Mouse (Mus musculus): ENCODE measurements around the gene Lama5. TPM values are rescaled to one million over a fixed set of nuclear protein-coding genes. Genes with fewer than 3 reads are reported as not detected.
A peak's percentile ranks its signal among the peaks of the same experiment; 100 is the strongest.

The Lama5 gene
- polyA plus RNA-seq (2015; fragmentation: Nextera tagmentation; extraction: Ambion mirVana) = 1.6 and 2.6 TPM in 2 replicates

DNA sequence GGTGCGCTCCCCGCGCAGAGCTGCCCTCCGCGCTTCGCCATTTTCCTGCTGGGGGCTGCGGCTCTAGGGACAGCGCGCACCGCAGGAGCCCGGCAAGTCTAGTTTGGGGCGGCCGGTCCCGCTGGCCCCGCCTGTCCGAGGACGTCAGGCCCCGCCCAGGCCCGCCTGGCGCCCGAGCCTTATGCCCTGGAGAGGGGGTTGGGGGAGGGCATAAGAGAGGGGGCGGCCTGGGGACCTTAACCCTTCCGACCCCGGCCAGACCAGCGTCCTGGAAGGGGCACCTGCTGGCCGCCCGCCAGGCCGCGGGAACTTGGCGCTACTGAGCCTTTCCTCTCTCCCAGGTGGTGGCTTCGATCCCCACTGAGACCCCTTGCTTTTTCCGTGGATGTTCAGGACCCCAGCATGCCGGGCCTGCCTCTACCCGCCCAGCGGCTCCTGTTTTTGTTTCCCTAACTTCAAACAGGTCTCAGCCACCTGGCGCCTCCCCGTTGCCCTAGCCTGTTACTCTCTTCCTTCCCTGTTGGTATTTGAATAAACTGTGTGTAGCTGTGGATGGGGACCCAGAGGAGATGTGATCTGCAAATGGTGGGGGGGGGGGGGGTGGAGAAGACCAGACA, at the start of gene Lama5:
Gene Lama5 (minus strand): TSS at position 98 of the 617 bp plus-strand sequence.
- no peaks in the 10 kb centered on the region for H3K36me3 ChIP-seq (ENCODE audit: control insufficient read depth, insufficient read depth, low read length)
- no peak within 1 kb of the TSS for H3K27ac ChIP-seq (ENCODE audit: low read length)
- H3K4me2 ChIP-seq (ENCODE audit: low read length) = peak within 1 kb of the TSS; percentile 90
- no peaks in the 10 kb centered on the region for H3K9me3 ChIP-seq (replicated peaks; ENCODE audit: control insufficient read depth, low read length, poor library complexity, severe bottlenecking)
- peaks cover 31% of the 10 kb centered on the region for H3K27me3 ChIP-seq (ENCODE audit: control insufficient read depth, insufficient read depth, low read depth, low read length)
- peak within 1 kb of the TSS; percentile 56 for H3K9ac ChIP-seq (ENCODE audit: low read depth, low read length)
- peak within 1 kb of the TSS; percentile 57 for H3K4me3 ChIP-seq (ENCODE audit: low read depth, low read length)
- peaks cover 21% of the 10 kb centered on the region for H3K4me1 ChIP-seq (ENCODE audit: control insufficient read depth, insufficient read depth, low read length)
- WGBS = 0% methylated on average over 32 of the region's 37 CpGs
- ATAC-seq = peak; percentile 33

GRCm38 (mm10) chr2:180274523-180274922, 48.9 kb upstream of the Lama5 start:
- no peak overlapping the region for H3K4me2 ChIP-seq (ENCODE audit: low read length)
- H3K9ac ChIP-seq (ENCODE audit: low read depth, low read length) = no peak overlapping the region
- WGBS = 87% methylated on average over 2 of the region's 2 CpGs
- H3K4me3 ChIP-seq (ENCODE audit: low read depth, low read length) = no peak overlapping the region
- H3K27me3 ChIP-seq (ENCODE audit: control insufficient read depth, insufficient read depth, low read depth, low read length) = no peaks in the 10 kb centered on the region; the same call in 1 of the 2 replicates
- H3K9me3 ChIP-seq (replicated peaks; ENCODE audit: control insufficient read depth, low read length, poor library complexity, severe bottlenecking) = no peaks in the 10 kb centered on the region
- peaks cover 22% of the 10 kb centered on the region for H3K4me1 ChIP-seq (ENCODE audit: control insufficient read depth, insufficient read depth, low read length)
- H3K36me3 ChIP-seq (ENCODE audit: control insufficient read depth, insufficient read depth, low read length) = no peaks in the 10 kb centered on the region
- H3K27ac ChIP-seq (ENCODE audit: low read length) = no peak overlapping the region
- ATAC-seq = no peak

GRCm38 (mm10) chr2:180273394-180274244, 48.0 kb upstream of the Lama5 start, which contains the start of gene Cables2:
Gene Cables2, minus strand, starts transcription at chr2:180273496.
- WGBS = 8% methylated on average over 64 of the region's 68 CpGs
- Histone ChIP-seq H3K9me3 (replicated peaks; ENCODE audit: control insufficient read depth, low read length, poor library complexity, severe bottlenecking) (no peaks in the 10 kb centered on the region), H3K27me3 (ENCODE audit: control insufficient read depth, insufficient read depth, low read depth, low read length) (no peaks in the 10 kb centered on the region; the same call in 1 of the 2 replicates), H3K4me3 (ENCODE audit: low read depth, low read length) (peak within 1 kb of the TSS; percentile 90), H3K4me1 (ENCODE audit: control insufficient read depth, insufficient read depth, low read length) (peaks cover 22% of the 10 kb centered on the region), H3K36me3 (ENCODE audit: control insufficient read depth, insufficient read depth, low read length) (no peaks in the 10 kb centered on the region), H3K9ac (ENCODE audit: low read depth, low read length) (peak within 1 kb of the TSS; percentile 97), H3K27ac (ENCODE audit: low read length) (peak within 1 kb of the TSS; percentile 68), H3K4me2 (ENCODE audit: low read length) (peak within 1 kb of the TSS; percentile 93)
- ATAC-seq = peak; percentile 95

DNA sequence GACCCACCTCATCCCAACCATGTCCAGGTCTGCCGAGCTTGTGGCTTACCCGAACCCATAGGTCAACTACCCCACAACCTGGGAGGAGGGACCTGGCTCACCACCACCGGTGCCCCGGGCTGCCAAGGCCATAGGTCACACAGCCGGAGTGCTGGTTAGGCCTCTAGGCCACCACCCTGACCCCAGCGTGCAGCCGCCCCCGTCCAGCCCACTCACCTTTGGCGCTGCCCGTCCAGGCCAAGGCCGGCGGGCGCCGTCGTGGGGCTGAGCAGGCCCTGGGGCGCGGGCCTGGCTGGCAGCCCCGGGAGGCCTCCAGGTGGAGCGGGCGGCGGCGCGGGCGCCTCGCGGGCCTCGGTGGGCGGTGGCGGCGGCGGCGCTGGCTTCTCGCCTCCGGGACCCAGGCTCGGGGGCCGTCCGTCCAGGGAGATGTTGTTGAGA, 47.2 kb upstream of the Lama5 start:
- Histone ChIP-seq H3K4me3 (ENCODE audit: low read depth, low read length) (peak overlapping the region; percentile 90), H3K9ac (ENCODE audit: low read depth, low read length) (peak overlapping the region; percentile 97), H3K4me2 (ENCODE audit: low read length) (peak overlapping the region; percentile 93), H3K27ac (ENCODE audit: low read length) (peak overlapping the region; percentile 68), H3K9me3 (replicated peaks; ENCODE audit: control insufficient read depth, low read length, poor library complexity, severe bottlenecking) (no peaks in the 10 kb centered on the region), H3K36me3 (ENCODE audit: control insufficient read depth, insufficient read depth, low read length) (no peaks in the 10 kb centered on the region), H3K4me1 (ENCODE audit: control insufficient read depth, insufficient read depth, low read length) (peaks cover 22% of the 10 kb centered on the region), H3K27me3 (ENCODE audit: control insufficient read depth, insufficient read depth, low read depth, low read length) (no peaks in the 10 kb centered on the region; the same call in 1 of the 2 replicates)
- peak; percentile 25 for ATAC-seq
- WGBS = 2% methylated on average over 11 of the region's 37 CpGs

- H3K27me3 ChIP-seq (ENCODE audit: control insufficient read depth, insufficient read depth, low read depth, low read length) = no peaks in the 10 kb centered on the region; the same call in 1 of the 2 replicates
- H3K4me2 ChIP-seq (ENCODE audit: low read length) = peak overlapping the region; percentile 93
- ATAC-seq = no peak
- no peak overlapping the region for H3K27ac ChIP-seq (ENCODE audit: low read length)
- peak overlapping the region; percentile 97 for H3K9ac ChIP-seq (ENCODE audit: low read depth, low read length)
- H3K9me3 ChIP-seq (replicated peaks; ENCODE audit: control insufficient read depth, low read length, poor library complexity, severe bottlenecking) = no peaks in the 10 kb centered on the region
- H3K4me1 ChIP-seq (ENCODE audit: control insufficient read depth, insufficient read depth, low read length) = peaks cover 22% of the 10 kb centered on the region
- WGBS = 74% methylated on average over 5 of the region's 5 CpGs
- H3K4me3 ChIP-seq (ENCODE audit: low read depth, low read length) = peak overlapping the region; percentile 90
- no peaks in the 10 kb centered on the region for H3K36me3 ChIP-seq (ENCODE audit: control insufficient read depth, insufficient read depth, low read length)
Observed at GRCm38 (mm10) chr2:180271804-180272395, 46.2 kb upstream of the Lama5 start.

GRCm38 (mm10) chr2:180270537-180271255, 45.0 kb upstream of the Lama5 start:
- Histone ChIP-seq H3K4me1 (ENCODE audit: control insufficient read depth, insufficient read depth, low read length) (peaks cover 22% of the 10 kb centered on the region), H3K27me3 (ENCODE audit: control insufficient read depth, insufficient read depth, low read depth, low read length) (no peaks in the 10 kb centered on the region; the same call in 1 of the 2 replicates), H3K27ac (ENCODE audit: low read length) (no peak overlapping the region), H3K9me3 (replicated peaks; ENCODE audit: control insufficient read depth, low read length, poor library complexity, severe bottlenecking) (no peaks in the 10 kb centered on the region), H3K4me3 (ENCODE audit: low read depth, low read length) (no peak overlapping the region), H3K4me2 (ENCODE audit: low read length) (no peak overlapping the region), H3K36me3 (ENCODE audit: control insufficient read depth, insufficient read depth, low read length) (no peaks in the 10 kb centered on the region), H3K9ac (ENCODE audit: low read depth, low read length) (no peak overlapping the region)
- 82% methylated on average over 7 of the region's 7 CpGs for WGBS
- no peak for ATAC-seq

DNA sequence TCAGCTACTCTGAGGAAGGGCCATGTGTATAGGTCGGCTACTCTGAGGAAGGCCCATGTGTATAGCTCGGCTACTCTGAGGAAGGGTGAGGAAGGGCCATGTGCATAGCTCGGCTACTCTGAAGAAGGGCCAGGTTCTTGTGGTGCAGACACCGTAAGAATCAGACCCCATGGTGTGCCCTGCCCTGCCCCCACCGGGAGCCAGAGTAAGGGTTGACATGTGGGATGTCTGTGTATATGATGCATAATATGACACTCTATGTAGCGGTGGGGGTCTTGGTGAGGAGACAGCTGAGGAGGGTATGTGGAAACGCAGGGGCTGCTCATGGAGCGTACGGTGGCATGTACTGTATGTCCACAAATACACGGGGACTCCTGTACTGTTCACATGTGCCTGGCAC, 43.7 kb upstream of the Lama5 start:
- Histone ChIP-seq H3K9ac (ENCODE audit: low read depth, low read length) (no peak overlapping the region), H3K27me3 (ENCODE audit: control insufficient read depth, insufficient read depth, low read depth, low read length) (no peaks in the 10 kb centered on the region), H3K36me3 (ENCODE audit: control insufficient read depth, insufficient read depth, low read length) (no peaks in the 10 kb centered on the region), H3K4me2 (ENCODE audit: low read length) (no peak overlapping the region), H3K4me1 (ENCODE audit: control insufficient read depth, insufficient read depth, low read length) (peaks cover 22% of the 10 kb centered on the region), H3K4me3 (ENCODE audit: low read depth, low read length) (no peak overlapping the region), H3K27ac (ENCODE audit: low read length) (no peak overlapping the region), H3K9me3 (replicated peaks; ENCODE audit: control insufficient read depth, low read length, poor library complexity, severe bottlenecking) (no peaks in the 10 kb centered on the region)
- whole genome bisulfite sequencing = 92% methylated on average over 10 of the region's 10 CpGs
- ATAC-seq = no peak

- Histone ChIP-seq H3K9me3 (replicated peaks; ENCODE audit: control insufficient read depth, low read length, poor library complexity, severe bottlenecking) (no peaks in the 10 kb centered on the region), H3K36me3 (ENCODE audit: control insufficient read depth, insufficient read depth, low read length) (no peaks in the 10 kb centered on the region; the same call in 1 of the 2 replicates), H3K4me3 (ENCODE audit: low read depth, low read length) (no peak overlapping the region), H3K9ac (ENCODE audit: low read depth, low read length) (no peak overlapping the region), H3K4me1 (ENCODE audit: control insufficient read depth, insufficient read depth, low read length) (peaks cover 21% of the 10 kb centered on the region), H3K27ac (ENCODE audit: low read length) (no peak overlapping the region), H3K4me2 (ENCODE audit: low read length) (no peak overlapping the region), H3K27me3 (ENCODE audit: control insufficient read depth, insufficient read depth, low read depth, low read length) (no peaks in the 10 kb centered on the region)
- 58% methylated on average over 2 of the region's 2 CpGs for WGBS
- no peak for ATAC-seq
Observed at GRCm38 (mm10) chr2:180267955-180268354, 42.3 kb upstream of the Lama5 start.
